Mouse (Mus musculus) retina, adult 2 months (tissue): ENCODE measurements around the gene Cisd1.
A peak's percentile ranks its signal among the peaks of the same experiment; 100 is the strongest.

Source experiments
- DNase-seq: peaks from one replicate; pipeline ENCODE4 v3.0.0-alpha.2; 2012; ENCODE audit warnings: low read depth, low spot score

Cisd1 gene

GRCm38 (mm10) chr10:71327386-71327785 lies 17.4 kb downstream of the Cisd1 start:
- no peak for DNase-seq

GRCm38 (mm10) chr10:71326789-71327188 lies 18.0 kb downstream of the Cisd1 start:
- DNase-seq = no peak

GRCm38 (mm10) chr10:71326123-71326522 lies 18.6 kb downstream of the Cisd1 start:
- no peak for DNase-seq

GRCm38 (mm10) chr10:71323669-71324068 lies 21.1 kb downstream of the Cisd1 start:
- DNase-seq = no peak

- no peak for DNase-seq
These were observed 28.3 kb downstream of the Cisd1 start for GRCm38 (mm10) chr10:71316497-71316896.

GRCm38 (mm10) chr10:71316056-71316455 lies 28.7 kb downstream of the Cisd1 start:
- no peak for DNase-seq

GRCm38 (mm10) chr10:71314596-71314995 lies 30.2 kb downstream of the Cisd1 start:
- DNase-seq = no peak

GRCm38 (mm10) chr10:71310288-71310687 lies 34.5 kb downstream of the Cisd1 start:
- DNase-seq = no peak

GRCm38 (mm10) chr10:71308199-71308598 lies 36.6 kb downstream of the Cisd1 start:
- DNase-seq = no peak

GRCm38 (mm10) chr10:71306759-71307158 lies 38.0 kb downstream of the Cisd1 start:
- no peak for DNase-seq

GRCm38 (mm10) chr10:71306190-71306589 lies 38.6 kb downstream of the Cisd1 start:
- DNase-seq = no peak

GRCm38 (mm10) chr10:71302490-71302889 lies 42.3 kb downstream of the Cisd1 start:
- no peak for DNase-seq

- DNase-seq = no peak
These were observed 44.6 kb downstream of the Cisd1 start for GRCm38 (mm10) chr10:71300161-71300560.

GRCm38 (mm10) chr10:71293245-71293644 lies 51.5 kb downstream of the Cisd1 start:
- DNase-seq = no peak

- DNase-seq = no peak
These were observed 52.5 kb downstream of the Cisd1 start for GRCm38 (mm10) chr10:71292254-71292653.

- DNase-seq = no peak
These were observed 53.0 kb downstream of the Cisd1 start for GRCm38 (mm10) chr10:71291801-71292200.

GRCm38 (mm10) chr10:71291179-71291661 lies 53.5 kb downstream of the Cisd1 start:
- DNase-seq = no peak

- DNase-seq = peak; percentile 66
These were observed 59.6 kb downstream of the Cisd1 start, which contains the start of gene Ube2d1 for GRCm38 (mm10) chr10:71285126-71285580. Ube2d1 (minus strand) TSS chr10:71285262.

- no peak for DNase-seq
These were observed 60.1 kb downstream of the Cisd1 start for GRCm38 (mm10) chr10:71284511-71285125.

GRCm38 (mm10) chr10:71284131-71284510 lies 60.6 kb downstream of the Cisd1 start:
- DNase-seq = no peak
